In the genomic region with DNA sequence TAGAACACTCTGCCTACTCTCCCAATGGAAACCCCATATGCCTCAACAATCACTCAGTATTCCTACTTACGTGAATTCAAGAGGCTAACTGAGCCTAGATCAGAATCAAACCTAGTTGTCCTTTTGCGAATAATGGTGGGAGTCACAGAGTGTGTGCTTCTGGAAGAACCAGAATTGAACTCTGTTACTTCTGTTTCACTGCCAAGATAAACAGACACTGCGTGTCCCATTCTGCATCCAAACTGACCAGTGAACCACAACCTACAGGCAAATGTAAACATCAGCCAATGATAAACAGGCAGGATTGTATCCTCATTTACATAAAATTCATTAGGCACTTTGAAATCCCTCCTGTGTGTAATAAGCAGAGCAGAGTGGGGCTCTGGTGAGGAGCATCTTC, we compare ENCODE assay signal across 30 mouse cellular contexts.
"Had no signal": no experiment of that assay in that cellular context is flagged by ENCODE, and none has a peak within 500 bp of the region (broad histone marks: within the 10 kb centered on the region; RNA-seq: fewer than 3 reads in every experiment).

No protein-coding gene starts in this region.

- H3K27me3 ChIP-seq: liver, embryonic 13.5 days; liver, embryonic 15.5 days; lung, embryonic 15.5 days; megakaryocyte, embryonic 14.5 days had no signal

- H3K9me3 ChIP-seq: limb, embryonic 12.5 days; limb, embryonic 13.5 days; limb, embryonic 15.5 days; liver, embryonic 13.5 days; liver, embryonic 15.5 days; lung, embryonic 15.5 days; megakaryocyte, embryonic 14.5 days; midbrain, embryonic 10.5 days; midbrain, embryonic 12.5 days; midbrain, embryonic 13.5 days; midbrain, embryonic 15.5 days; neural tube, embryonic 12.5 days; neural tube, embryonic 13.5 days had no signal

- DNase-seq: layer of hippocampus, postnatal 36 days; left cerebral cortex, postnatal 4 days; liver, embryonic 13.5 days; lung, adult 18-20 months; lung, adult 2 months; lung, embryonic 14.5 days; lung, postnatal 10 days; lung, postnatal 14 days; lung, postnatal 36 days; lung, postnatal 4 days; midbrain, embryonic 14.5 days had no signal

- H3K9ac ChIP-seq: limb, embryonic 12.5 days; limb, embryonic 13.5 days; limb, embryonic 15.5 days; liver, embryonic 13.5 days; liver, embryonic 14.5 days; liver, embryonic 15.5 days; lung, embryonic 14.5 days; lung, embryonic 15.5 days; midbrain, embryonic 12.5 days; midbrain, embryonic 13.5 days; midbrain, embryonic 15.5 days; neural tube, embryonic 12.5 days; neural tube, embryonic 13.5 days had no signal

- H3K36me3 ChIP-seq: limb, embryonic 12.5 days; limb, embryonic 13.5 days; limb, embryonic 15.5 days; liver, embryonic 13.5 days; liver, embryonic 15.5 days; lung, embryonic 15.5 days; midbrain, embryonic 10.5 days; midbrain, embryonic 12.5 days; midbrain, embryonic 13.5 days; midbrain, embryonic 15.5 days; neural tube, embryonic 12.5 days; neural tube, embryonic 13.5 days had no signal

- H3K4me3 ChIP-seq: left cerebral cortex, adult 2 months; limb, embryonic 12.5 days; limb, embryonic 13.5 days; limb, embryonic 15.5 days; liver, embryonic 13.5 days; liver, embryonic 15.5 days; lung, embryonic 15.5 days; megakaryocyte, embryonic 14.5 days; midbrain, embryonic 10.5 days; midbrain, embryonic 12.5 days; midbrain, embryonic 13.5 days; midbrain, embryonic 15.5 days; myocyte; neural tube, embryonic 12.5 days; neural tube, embryonic 13.5 days had no signal

- H3K4me2 ChIP-seq: limb, embryonic 12.5 days; limb, embryonic 13.5 days; limb, embryonic 15.5 days; liver, embryonic 13.5 days; liver, embryonic 15.5 days; lung, embryonic 14.5 days; lung, embryonic 15.5 days; midbrain, embryonic 11.5 days; midbrain, embryonic 12.5 days; midbrain, embryonic 13.5 days; midbrain, embryonic 15.5 days; neural tube, embryonic 12.5 days; neural tube, embryonic 13.5 days had no signal

- H3K4me1 ChIP-seq: liver, embryonic 15.5 days; megakaryocyte, embryonic 14.5 days had no signal

- H3K27ac ChIP-seq: left cerebral cortex, adult 2 months; limb, embryonic 12.5 days; limb, embryonic 13.5 days; limb, embryonic 15.5 days; liver, embryonic 13.5 days; liver, embryonic 14.5 days; liver, embryonic 15.5 days; lung, embryonic 15.5 days; macrophage; midbrain, embryonic 10.5 days; midbrain, embryonic 12.5 days; midbrain, embryonic 13.5 days; midbrain, embryonic 15.5 days; neural tube, embryonic 12.5 days; neural tube, embryonic 13.5 days had no signal

- ATAC-seq: lung, postnatal 0 days; midbrain, embryonic 13.5 days; midbrain, embryonic 15.5 days; midbrain, embryonic 16.5 days had no signal
